Mouse (Mus musculus) hindbrain, postnatal 0 days (tissue): ENCODE results near the gene Txndc8. TPM values are rescaled to one million over a fixed set of nuclear protein-coding genes. Genes with fewer than 3 reads are reported as not detected.
A peak's percentile ranks its signal among the peaks of the same experiment; 100 is the strongest.

ENCODE experiments used
- ATAC-seq: fragments of 200-750 bp; cut with Nextera tagmentation; 2 replicates; pipeline ENCODE4 v1.8.0; 2017; ENCODE audit warnings: mild to moderate bottlenecking, moderate TSS enrichment, moderate library complexity
- DNase-seq: peaks from one replicate; pipeline ENCODE4 v3.0.0-alpha.2; 2015; ENCODE audit warnings: low spot score
- H3K27ac ChIP-seq: fragments of 300-500 bp; sonication (generic); 2 replicates; pipeline ENCODE4 v1.5.1; 2014; ENCODE audit warnings: mild to moderate bottlenecking
- H3K27me3 ChIP-seq: fragments of 300-500 bp; sonication (generic); 2 replicates; pipeline ENCODE4 v1.6.1; 2014; ENCODE audit warnings: low read length, mixed read lengths; ENCODE audit not compliant: insufficient read depth
- H3K36me3 ChIP-seq: fragments of 300-500 bp; sonication (generic); 2 replicates; pipeline ENCODE4 v1.6.1; 2014; ENCODE audit warnings: low read length, mixed read lengths; ENCODE audit not compliant: insufficient read depth
- H3K4me1 ChIP-seq: fragments of 300-500 bp; sonication (generic); 2 replicates; pipeline ENCODE4 v1.6.1; 2014; ENCODE audit warnings: antibody characterized with exemption, low read length, mixed read lengths; ENCODE audit not compliant: insufficient read depth
- H3K4me2 ChIP-seq: fragments of 300-500 bp; sonication (generic); 2 replicates; pipeline ENCODE4 v1.6.1; 2014; ENCODE audit warnings: low read depth, mild to moderate bottlenecking, low read length, moderate library complexity, mixed read lengths
- H3K4me3 ChIP-seq: fragments of 300-500 bp; sonication (generic); 2 replicates; pipeline ENCODE4 v1.5.1; 2014; ENCODE audit warnings: low read length
- H3K9ac ChIP-seq: fragments of 300-500 bp; sonication (generic); replicated peaks from 2 replicates; pipeline ENCODE4 v1.6.1; 2014; ENCODE audit warnings: mild to moderate bottlenecking, low read length, moderate library complexity, mixed read lengths
- H3K9me3 ChIP-seq: fragments of 300-500 bp; sonication (generic); 2 replicates; pipeline ENCODE4 v1.6.1; 2016; ENCODE audit warnings: low read length, mixed read lengths
- CTCF ChIP-seq: IDR thresholded peaks from 2 replicates; pipeline ENCODE4 v1.5.1; 2016; ENCODE audit warnings: antibody characterized with exemption, control low read depth, low read depth
- WGBS: fragments of 180-500 bp; shearing (Covaris S2); extraction: QIAGEN DNeasy Blood & Tissue Kit; methylation state at CpG from one replicate; pipeline ENCODE4 v1.1.7; 2014; 5-methylcytosine and 5-hydroxymethylcytosine counted together
- polyA plus RNA-seq: library from polyadenylated mRNA; unstranded; fragments of >200 nt; fragmentation: Nextera tagmentation; extraction: Ambion mirVana; gene quantifications from 2 replicates; pipeline ENCODE4 v1.2.1, GENCODE M21; 2015
- total RNA-seq: library from RNA; depleted of rRNA; stranded (reverse); fragments of >200 nt; gene quantifications from 2 replicates; pipeline ENCODE4 v1.2.3, GENCODE M21; 2014

Txndc8 gene
- total and polyA plus RNA-seq, 2 experiments from 2014 or later: not detected

DNA sequence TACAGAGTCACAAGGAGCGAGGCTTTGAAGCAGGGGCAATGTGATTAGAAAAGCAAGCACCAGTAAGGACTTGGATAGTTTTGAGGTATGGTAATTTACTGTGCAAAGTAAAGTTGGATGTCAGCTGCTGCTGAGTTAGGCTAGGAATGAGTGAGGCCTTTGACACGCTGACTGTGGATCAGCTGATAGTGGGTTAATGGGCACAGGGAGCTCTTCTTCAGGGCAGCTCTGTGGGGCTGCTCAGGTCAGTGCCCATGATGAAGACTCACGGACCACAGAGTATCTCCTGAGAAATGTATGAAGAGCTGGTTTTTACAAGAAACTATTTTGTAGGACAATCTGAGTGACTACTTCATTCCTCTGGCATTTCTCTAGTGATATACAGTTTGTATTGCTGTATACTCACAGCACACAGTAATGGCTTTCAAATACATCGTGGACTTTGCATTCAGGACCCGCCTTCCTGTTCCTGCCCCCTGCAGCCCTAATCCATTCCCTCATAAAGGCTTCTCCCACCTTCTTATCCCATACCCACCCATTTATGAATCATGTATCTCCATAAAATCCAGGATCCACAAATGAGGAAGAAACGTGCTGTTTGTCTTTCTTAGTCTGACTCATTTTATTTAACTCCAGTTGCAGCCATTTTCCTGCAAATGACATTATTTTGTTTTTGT is 35.2 kb downstream of the Txndc8 start:
- TF ChIP-seq CTCF: no peak
- H3K4me2 ChIP-seq: no peak overlapping the region
- no peaks in the 10 kb centered on the region for H3K4me1 ChIP-seq
- no peaks in the 10 kb centered on the region for H3K9me3 ChIP-seq
- WGBS: 77% methylated on average over 6 of the region's 6 CpGs
- no peaks in the 10 kb centered on the region for H3K36me3 ChIP-seq
- H3K9ac ChIP-seq: no peak overlapping the region
- no peak overlapping the region for H3K4me3 ChIP-seq
- ATAC-seq (no peak), DNase-seq (no peak)
- no peak overlapping the region for H3K27ac ChIP-seq
- no peaks in the 10 kb centered on the region for H3K27me3 ChIP-seq

DNA sequence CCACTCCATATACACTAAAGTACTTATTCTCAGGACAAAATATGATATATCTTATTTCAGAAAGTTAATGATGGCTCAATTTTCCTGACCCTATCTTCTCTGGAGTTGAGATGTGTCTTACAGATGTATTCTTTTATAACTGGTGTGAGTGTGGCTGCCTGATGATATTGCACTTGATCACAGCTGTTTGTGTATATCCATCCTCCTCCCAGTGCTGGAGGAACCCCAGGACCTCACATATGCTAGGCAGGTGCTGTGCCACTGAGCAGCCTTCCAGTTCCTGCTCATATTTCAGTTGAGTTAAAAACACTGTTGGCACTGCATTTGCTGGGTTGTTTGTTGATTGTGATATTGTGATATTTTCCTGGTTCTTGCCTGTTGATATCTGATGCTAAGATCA is 38.6 kb downstream of the Txndc8 start:
- H3K4me1 ChIP-seq: no peaks in the 10 kb centered on the region
- ATAC-seq: no peak
- H3K4me2 ChIP-seq: no peak overlapping the region
- DNase-seq: no peak
- TF ChIP-seq CTCF: no peak
- H3K27ac ChIP-seq: no peak overlapping the region
- H3K27me3 ChIP-seq: no peaks in the 10 kb centered on the region
- H3K9me3 ChIP-seq: no peaks in the 10 kb centered on the region
- no peaks in the 10 kb centered on the region for H3K36me3 ChIP-seq
- H3K9ac ChIP-seq: no peak overlapping the region
- no peak overlapping the region for H3K4me3 ChIP-seq

DNA sequence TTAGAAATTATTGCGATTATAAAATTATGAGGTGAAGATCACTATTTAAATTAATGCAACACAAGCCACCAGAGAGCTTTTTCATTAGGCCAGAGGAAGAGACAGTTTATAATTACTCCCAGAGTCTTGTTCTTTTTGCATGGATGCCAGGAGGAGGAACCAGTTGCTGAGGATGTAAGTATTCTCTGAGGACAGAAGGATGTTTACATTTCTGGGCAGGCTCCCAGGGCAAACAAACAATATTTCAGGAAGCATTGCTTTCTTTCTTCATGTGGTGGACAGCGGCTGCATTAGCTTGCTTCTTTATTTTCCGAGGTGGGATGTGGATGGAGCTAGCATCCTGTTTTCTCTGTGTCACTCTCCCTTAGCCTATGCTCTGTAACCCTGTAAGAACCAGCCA is 41.7 kb downstream of the Txndc8 start:
- no peak for DNase-seq
- TF ChIP-seq CTCF: no peak
- H3K9me3 ChIP-seq: no peaks in the 10 kb centered on the region
- H3K4me2 ChIP-seq: no peak overlapping the region
- no peak overlapping the region for H3K27ac ChIP-seq
- WGBS: 73% methylated on average over 3 of the region's 3 CpGs
- no peaks in the 10 kb centered on the region for H3K36me3 ChIP-seq
- no peak for ATAC-seq
- no peak overlapping the region for H3K9ac ChIP-seq
- H3K27me3 ChIP-seq: no peaks in the 10 kb centered on the region
- H3K4me1 ChIP-seq: no peaks in the 10 kb centered on the region
- H3K4me3 ChIP-seq: no peak overlapping the region

DNA sequence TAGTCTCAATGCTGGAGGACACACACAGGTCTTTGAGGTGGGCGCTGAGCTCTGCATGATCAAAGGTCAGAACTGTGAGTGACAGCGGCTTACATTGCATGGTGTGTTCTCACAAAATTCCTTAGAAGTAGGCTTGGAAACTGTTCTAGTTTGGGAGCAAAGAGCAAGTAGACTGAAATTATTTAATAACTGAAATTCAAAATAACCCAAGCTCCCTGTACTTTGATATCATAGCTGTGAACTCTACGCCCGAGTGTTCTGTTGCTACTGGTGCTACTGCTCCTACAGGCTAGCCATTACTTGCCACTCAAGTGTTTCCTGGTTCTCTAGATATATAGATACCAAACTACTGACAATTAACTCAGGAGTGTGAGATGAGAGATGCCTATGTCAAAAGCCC is 43.4 kb downstream of the Txndc8 start:
- WGBS: 93% methylated on average over 4 of the region's 4 CpGs
- Histone ChIP-seq H3K9ac (no peak overlapping the region), H3K4me3 (no peak overlapping the region), H3K9me3 (no peaks in the 10 kb centered on the region), H3K27ac (no peak overlapping the region), H3K4me1 (no peaks in the 10 kb centered on the region), H3K36me3 (no peaks in the 10 kb centered on the region), H3K27me3 (no peaks in the 10 kb centered on the region), H3K4me2 (no peak overlapping the region)
- ATAC-seq: no peak
- TF ChIP-seq CTCF: no peak
- DNase-seq: no peak

DNA sequence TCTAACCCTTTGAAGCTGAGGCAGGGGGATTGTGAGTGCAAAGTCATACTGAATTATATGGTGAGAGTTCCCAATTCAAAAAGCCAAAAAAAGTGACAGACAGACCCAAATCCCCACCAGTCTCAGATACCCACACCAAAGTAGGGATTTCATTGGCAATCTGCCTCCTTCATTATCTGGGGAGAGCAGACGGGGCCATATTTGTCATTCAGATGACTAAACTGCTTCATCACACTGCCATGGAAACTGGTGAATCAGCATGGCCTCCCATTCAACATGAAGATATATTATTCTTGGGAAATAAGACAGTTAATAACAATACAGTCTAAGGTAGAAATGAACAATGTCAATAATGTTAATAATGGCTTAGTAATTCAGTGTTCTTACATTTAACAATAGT is 44.8 kb downstream of the Txndc8 start:
- 18% methylated on average over 1 of the region's 1 CpGs for WGBS
- H3K4me1 ChIP-seq: no peaks in the 10 kb centered on the region

DNA sequence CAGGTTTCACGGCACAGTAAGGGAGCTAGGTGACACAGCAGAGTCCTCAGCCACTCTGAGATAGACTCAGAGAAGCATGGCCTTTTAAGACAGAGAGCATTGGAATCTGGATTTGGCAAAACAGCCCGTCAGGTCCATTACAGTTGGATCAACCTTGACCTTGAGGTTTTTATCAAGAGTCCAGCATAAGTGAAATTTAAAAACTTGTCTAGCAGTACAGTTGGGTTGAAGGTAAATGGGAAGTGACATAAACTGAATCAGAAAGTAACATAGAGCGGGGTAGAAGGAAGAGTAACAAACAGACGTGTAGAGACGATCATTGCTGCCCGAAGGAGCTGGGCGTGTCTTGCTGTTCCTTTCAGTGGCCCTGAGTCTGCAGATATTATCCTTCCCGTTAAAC is 49.9 kb downstream of the Txndc8 start:
- Histone ChIP-seq H3K27ac (no peak overlapping the region), H3K4me2 (no peak overlapping the region), H3K9me3 (no peaks in the 10 kb centered on the region), H3K4me3 (no peak overlapping the region), H3K9ac (no peak overlapping the region), H3K4me1 (0 out of 2 replicates have a peak, but pooled peaks cover 5% of the 10 kb centered on the region), H3K27me3 (no peaks in the 10 kb centered on the region), H3K36me3 (no peaks in the 10 kb centered on the region)
- DNase-seq (no peak), ATAC-seq (no peak)
- 89% methylated on average over 8 of the region's 8 CpGs for WGBS
- TF ChIP-seq CTCF: no peak

More for the DNA sequence above, 44.8 kb downstream of the Txndc8 start:
- Histone ChIP-seq H3K9ac (no peak overlapping the region), H3K27me3 (no peaks in the 10 kb centered on the region), H3K36me3 (no peaks in the 10 kb centered on the region), H3K27ac (no peak overlapping the region), H3K4me2 (no peak overlapping the region), H3K4me3 (no peak overlapping the region), H3K9me3 (no peaks in the 10 kb centered on the region)
- ATAC-seq (no peak), DNase-seq (peak; percentile 30)
- no peak for TF ChIP-seq CTCF

DNA sequence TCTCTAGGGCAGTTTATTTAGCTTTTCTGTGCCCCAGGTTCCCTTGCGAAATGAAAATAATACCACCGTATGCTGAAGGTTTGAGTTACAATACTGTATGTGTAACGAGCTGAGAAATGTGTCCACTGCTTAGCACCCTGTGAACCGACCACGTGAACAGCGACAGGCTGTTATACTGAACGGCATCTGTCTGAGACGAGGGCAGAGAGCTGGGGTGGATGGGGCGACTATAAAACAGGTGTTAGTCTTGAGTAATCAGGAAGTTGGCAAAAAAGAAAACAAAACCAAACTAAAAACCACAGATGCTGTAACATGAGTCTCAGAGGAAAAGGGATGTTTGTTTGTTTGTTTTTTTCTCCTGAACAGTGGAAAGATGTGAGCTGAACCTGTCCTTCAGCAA is 50.8 kb downstream of the Txndc8 start:
- Histone ChIP-seq H3K4me3 (no peak overlapping the region), H3K27ac (no peak overlapping the region), H3K27me3 (no peaks in the 10 kb centered on the region), H3K36me3 (no peaks in the 10 kb centered on the region), H3K9me3 (no peaks in the 10 kb centered on the region), H3K4me2 (no peak overlapping the region), H3K4me1 (0 out of 2 replicates have a peak, but pooled peaks cover 5% of the 10 kb centered on the region), H3K9ac (no peak overlapping the region)
- ATAC-seq: no peak
- TF ChIP-seq CTCF: no peak
- 73% methylated on average over 9 of the region's 9 CpGs for WGBS
- no peak for DNase-seq
